Mouse (Mus musculus) urinary bladder, postnatal 36 days (tissue): Measurements from ENCODE around the gene Tacc2.

ENCODE experiments used
- DNase-seq, 2 experiments: peaks; one replicate each; pipeline ENCODE4 v3.0.0; 2022; ENCODE audit warnings: low spot score in 2 of 2, mixed read lengths in 1 of 2

Gene Tacc2

GRCm38 (mm10) chr7:130681798-130682197 is 104.6 kb downstream of the Tacc2 start:
- no peak for DNase-seq

GRCm38 (mm10) chr7:130688601-130689000 is 111.4 kb downstream of the Tacc2 start:
- no peak for DNase-seq

- DNase-seq, result no peak
Observed at GRCm38 (mm10) chr7:130690869-130691268, 113.6 kb downstream of the Tacc2 start.

GRCm38 (mm10) chr7:130691931-130692330 is 114.7 kb downstream of the Tacc2 start:
- DNase-seq, result no peak

GRCm38 (mm10) chr7:130692392-130692942 is 115.2 kb downstream of the Tacc2 start:
- peak in 1 of 2 experiments; percentile 33 for DNase-seq

GRCm38 (mm10) chr7:130692943-130693799 is 115.9 kb downstream of the Tacc2 start:
- no peak for DNase-seq

- no peak for DNase-seq
Observed at GRCm38 (mm10) chr7:130693800-130694193, 116.6 kb downstream of the Tacc2 start.

- no peak for DNase-seq
Observed at GRCm38 (mm10) chr7:130695669-130696338, 118.6 kb downstream of the Tacc2 start.

GRCm38 (mm10) chr7:130696347-130697234 is 119.4 kb downstream of the Tacc2 start:
- DNase-seq, result peak in 1 of 2 experiments; percentile 45

GRCm38 (mm10) chr7:130698480-130698879 is 121.2 kb downstream of the Tacc2 start:
- no peak for DNase-seq

GRCm38 (mm10) chr7:130701336-130701735 is 124.1 kb downstream of the Tacc2 start:
- no peak for DNase-seq

- no peak for DNase-seq
Observed at GRCm38 (mm10) chr7:130705230-130705629, 128.0 kb downstream of the Tacc2 start.

GRCm38 (mm10) chr7:130708940-130709339 is 131.7 kb downstream of the Tacc2 start:
- no peak for DNase-seq

GRCm38 (mm10) chr7:130709372-130710274 is 132.4 kb downstream of the Tacc2 start:
- no peak for DNase-seq

GRCm38 (mm10) chr7:130711851-130712250 is 134.6 kb downstream of the Tacc2 start:
- DNase-seq, result no peak

GRCm38 (mm10) chr7:130713319-130713718 is 136.1 kb downstream of the Tacc2 start:
- DNase-seq, result no peak

- DNase-seq, result no peak
Observed at GRCm38 (mm10) chr7:130715467-130715866, 138.2 kb downstream of the Tacc2 start.

GRCm38 (mm10) chr7:130716341-130716740 is 139.1 kb downstream of the Tacc2 start:
- no peak for DNase-seq

- no peak for DNase-seq
Observed at GRCm38 (mm10) chr7:130716989-130717388, 139.8 kb downstream of the Tacc2 start.

GRCm38 (mm10) chr7:130719931-130720598 is 142.8 kb downstream of the Tacc2 start:
- DNase-seq, result no peak
